Mouse (Mus musculus) gastrocnemius, postnatal 14 days (tissue): ENCODE results near the gene Rps15. TPM values are rescaled to one million over a fixed set of nuclear protein-coding genes. Genes with fewer than 3 reads are reported as not detected.
"Not testable (repeated sequence)": the region's sequence is repeated elsewhere in the genome, so short reads cannot be mapped to it uniquely, and the experiment has no call there.

Experiments used
- DNase-seq: peaks from one replicate; pipeline ENCODE4 v3.0.0; 2021; ENCODE audit warnings: mixed read lengths
- intact Hi-C: fragments of 180-260 bp; cut with DNase I; formaldehyde crosslinking; loops from one replicate; pipeline ENCODE4 v1.15.1; 2025; ENCODE audit warnings: low total_unique reads
- long read RNA-seq, 2 experiments: library from polyadenylated mRNA; stranded (forward); transcript quantifications; one replicate each; pipeline ENCODE4 v2.0.0; 2021
- total RNA-seq, 2 experiments: library from RNA; stranded (reverse); gene quantifications; 2 replicates each; pipeline ENCODE4 v1.2.3; 2021

The Rps15 gene
- total RNA-seq: 100 to 1,000 TPM; 741 to 829 TPM
- long read RNA-seq, experiment 1, transcript Rps15-202 (4 exons, 500 nt): major isoform, 114 of 146 reads
- long read RNA-seq, experiment 1, transcript Rps15-201 (3 exons, 572 nt): minor isoform, 7 of 146 reads
- long read RNA-seq, experiment 1, partial matches to known transcripts: 24 of 146 reads
- long read RNA-seq, experiment 1, other reads (novel, unspliced or antisense): 1 of 146 reads
- long read RNA-seq, experiment 2, transcript Rps15-202 (4 exons, 500 nt): major isoform, 127 of 158 reads
- long read RNA-seq, experiment 2, partial matches to known transcripts: 23 of 158 reads
- long read RNA-seq, experiment 2, other reads (novel, unspliced or antisense): 5 of 158 reads

DNA sequence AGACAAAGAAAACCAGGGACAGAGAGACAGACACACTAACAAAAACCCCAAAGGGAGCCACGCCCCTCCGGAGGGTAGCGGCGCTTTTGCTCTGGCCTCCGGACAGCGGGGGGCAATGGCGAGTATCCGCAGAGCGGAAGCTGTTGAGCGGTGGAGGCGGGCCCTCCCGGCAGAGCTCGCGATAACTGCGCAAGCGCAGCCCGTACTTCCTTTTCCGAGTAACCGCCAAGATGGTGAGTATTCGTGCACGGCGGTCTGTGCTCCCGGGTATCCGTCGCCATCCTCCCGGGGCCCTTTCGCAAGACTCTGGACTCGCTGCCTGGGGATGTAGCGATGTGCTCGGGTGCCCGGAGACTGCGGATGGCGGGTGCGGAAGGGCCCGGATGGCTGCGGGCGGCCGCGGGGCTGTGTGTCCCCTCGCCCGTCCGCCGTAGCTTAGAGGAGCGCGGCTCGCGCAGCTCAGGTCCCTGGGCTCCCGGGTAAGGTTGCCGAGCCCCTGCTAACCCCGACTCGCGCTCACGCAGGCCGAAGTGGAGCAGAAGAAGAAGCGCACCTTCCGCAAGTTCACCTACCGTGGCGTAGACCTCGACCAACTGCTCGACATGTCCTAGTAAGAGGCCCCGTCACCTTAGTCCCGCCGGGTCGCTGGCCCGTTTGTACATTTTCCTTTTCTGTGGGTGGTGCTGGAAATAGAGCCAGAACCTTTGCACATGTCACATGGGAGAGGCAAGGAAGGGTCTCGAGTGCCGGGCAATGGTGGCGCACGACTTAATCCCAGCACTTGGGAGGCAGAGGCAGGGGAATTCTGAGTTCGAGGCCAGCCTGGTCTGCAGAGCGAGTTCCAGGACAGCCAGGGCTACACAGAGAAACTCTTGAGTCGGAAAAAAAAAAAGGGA lies at the start of gene Rps15:
Rps15 (plus strand) TSS at position 203 of the 896 bp plus-strand sequence.
- peak; percentile 97 for DNase-seq
- intact Hi-C loops: no loop called here

DNA sequence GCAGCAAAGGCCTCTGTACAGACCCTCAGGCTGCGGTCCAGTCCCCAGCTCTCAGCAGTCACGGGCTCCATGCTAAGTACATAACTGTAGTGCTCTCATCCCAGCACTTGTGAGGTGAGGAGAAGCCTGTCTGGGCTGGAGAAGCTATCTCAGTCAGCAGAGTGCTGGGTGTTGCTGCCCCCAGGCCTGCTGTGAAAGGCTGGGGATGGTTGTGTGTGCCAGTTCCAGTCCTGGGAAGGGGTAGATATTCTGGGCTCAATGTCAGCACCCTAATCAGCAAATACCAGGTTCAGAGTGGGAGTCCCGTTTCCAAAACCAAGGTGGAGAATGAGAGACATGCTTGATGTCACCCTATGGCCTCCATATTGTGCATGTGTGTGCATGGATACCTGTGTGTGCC lies 49.6 kb upstream of the Rps15 start:
- intact Hi-C loops: no loop called here
- DNase-seq: no peak

DNA sequence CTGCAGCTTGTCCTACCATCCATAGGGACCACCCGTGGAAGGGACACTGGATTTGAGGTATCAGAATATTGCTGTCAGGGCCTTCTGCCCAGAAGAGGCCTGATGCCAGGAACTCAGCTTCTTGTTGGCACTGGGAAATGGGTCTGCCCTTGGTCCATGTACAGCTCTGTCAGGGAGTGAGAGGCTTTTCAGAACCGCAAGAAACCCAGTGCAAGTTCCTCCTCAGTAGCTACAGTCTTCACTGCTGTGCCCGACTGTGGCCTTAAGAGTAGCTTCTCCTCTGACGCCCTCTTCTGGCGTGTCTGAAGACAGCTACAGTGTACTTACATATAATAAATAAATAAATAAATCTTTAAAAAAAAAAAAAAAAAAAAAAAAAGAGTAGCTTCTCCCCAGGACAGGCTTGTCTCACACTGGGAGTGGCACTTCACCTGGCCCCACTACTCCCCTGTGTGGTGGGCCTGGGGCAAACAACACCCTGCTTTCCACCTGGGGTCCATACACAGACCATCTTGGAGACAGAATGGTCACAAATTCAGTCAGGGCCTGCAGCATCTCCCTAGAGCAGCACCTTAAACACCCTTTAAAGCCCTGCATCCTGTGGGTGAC lies 47.4 kb upstream of the Rps15 start:
- intact Hi-C loops: loop anchor here (2.0 kb wide), 2 partner anchors 42 to 68 kb away; no protein-coding TSS in a partner anchor
- no peak for DNase-seq

DNA sequence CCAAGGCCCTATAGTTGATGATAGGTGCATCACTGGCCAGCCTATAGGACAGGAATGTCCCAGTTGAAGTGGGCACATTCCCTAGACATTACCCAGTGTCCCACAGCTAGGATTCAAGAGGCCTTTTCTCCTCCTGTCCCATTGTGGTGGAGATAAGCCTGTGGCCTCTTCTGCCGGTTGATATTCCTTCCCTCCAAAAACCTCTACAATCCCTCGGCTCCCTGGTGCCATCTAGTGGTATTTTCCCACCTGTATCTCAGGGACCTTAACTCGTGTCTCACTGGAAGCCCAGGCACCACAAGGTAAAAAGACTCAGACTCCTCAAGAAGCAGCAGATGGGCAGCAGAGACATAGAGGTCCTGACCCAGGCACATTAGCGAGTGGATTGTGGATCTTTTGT lies 46.7 kb upstream of the Rps15 start:
- DNase-seq: peak; percentile 74
- intact Hi-C loops: loop anchor here (2.0 kb wide), 2 partner anchors 43 to 69 kb away; no protein-coding TSS in a partner anchor

DNA sequence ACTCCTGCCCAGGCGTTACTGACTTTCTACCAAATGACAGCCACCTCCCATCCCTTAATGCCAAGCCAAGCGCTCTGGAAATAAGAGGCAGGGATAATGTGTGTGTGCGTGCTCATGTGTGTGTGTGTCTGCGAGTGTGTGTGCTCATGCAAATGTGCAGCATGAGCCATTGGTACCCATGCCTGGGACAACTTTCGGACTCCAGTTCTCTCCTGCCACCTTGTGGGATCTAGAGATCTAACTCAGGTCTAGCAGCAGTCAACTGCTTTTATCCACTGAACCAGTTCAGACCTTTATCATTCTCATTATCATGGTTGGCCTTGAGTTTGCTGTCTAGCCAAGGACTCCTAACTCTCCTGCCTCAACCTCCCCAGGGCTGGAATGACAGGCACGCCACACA lies 44.4 kb upstream of the Rps15 start:
- intact Hi-C loops: no loop called here

DNA sequence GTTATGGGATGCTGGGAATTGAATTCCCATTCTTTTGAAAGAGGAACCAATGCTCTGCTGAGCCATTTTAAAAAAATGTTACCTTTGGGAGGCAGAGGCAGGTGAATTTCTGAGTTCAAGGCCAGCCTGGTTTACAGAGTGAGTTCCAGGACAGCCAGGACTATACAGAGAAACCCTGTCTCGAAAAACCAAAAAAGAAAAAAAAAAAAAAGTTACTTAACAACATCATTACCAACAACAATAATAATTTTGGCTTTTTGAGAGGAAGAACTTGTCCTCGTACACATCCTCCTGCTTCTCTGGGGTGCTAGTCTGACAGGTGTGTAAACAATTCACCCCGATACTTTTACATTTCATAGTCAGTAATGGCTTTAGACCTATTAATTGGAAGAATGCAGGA lies 43.8 kb upstream of the Rps15 start:
- DNase-seq, intact Hi-C loops: not testable (repeated sequence)

More for the DNA sequence above, 44.4 kb upstream of the Rps15 start:
- no peak for DNase-seq

DNA sequence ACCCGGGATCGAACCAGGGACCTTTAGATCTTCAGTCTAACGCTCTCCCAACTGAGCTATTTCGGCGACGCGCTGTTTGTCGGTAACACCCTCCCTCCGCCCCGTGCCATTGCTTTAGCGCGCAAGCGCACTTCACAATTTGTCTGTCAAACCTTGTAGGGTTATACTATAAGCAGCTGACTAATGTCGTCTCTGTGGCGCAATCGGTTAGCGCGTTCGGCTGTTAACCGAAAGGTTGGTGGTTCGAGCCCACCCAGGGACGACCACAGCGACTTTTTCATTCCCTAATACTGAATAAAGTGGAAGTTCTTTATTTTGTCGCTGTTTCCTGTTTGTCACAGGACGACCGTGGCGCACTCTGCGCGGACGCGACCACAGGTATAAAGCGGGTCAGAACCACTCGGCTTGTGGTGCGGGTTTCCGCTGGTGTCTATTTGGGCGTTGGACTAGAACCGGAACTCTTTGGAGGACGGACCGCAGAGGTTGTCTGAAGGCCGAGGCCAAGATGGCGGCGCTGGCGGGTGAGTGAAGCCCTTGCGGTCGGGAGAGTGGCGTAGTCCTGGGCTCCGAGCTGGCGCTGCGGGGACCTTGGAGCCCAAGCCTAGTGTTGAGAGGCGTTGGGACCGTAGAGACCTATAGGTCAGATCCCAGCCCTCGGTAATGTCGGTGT lies 43.1 kb upstream of the Rps15 start, which contains the start of gene Ndufs7:
Ndufs7 (plus strand) TSS at position 151 of the 670 bp plus-strand sequence.
- peak; percentile 89 for DNase-seq
- intact Hi-C loops: no loop called here

DNA sequence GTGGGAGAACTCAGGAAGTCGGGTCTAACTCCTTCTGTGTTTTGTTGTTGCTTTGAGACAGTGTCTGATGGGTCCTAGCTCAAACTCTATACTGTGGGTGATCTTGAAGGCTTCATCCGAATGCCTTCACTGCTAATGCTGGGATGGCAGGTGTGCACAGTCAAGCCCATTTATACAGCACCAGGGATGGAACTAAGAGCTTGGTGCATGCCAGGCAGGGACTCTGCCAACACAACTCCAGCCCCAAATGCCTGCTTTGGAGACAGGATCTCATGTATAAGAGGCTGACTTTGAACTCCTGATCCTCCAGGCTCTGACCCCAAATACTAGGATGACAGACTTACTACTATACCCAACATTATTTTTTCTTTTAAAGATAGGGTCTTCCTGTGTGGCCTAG lies 42.2 kb upstream of the Rps15 start:
- intact Hi-C loops: no loop called here
- DNase-seq: no peak

DNA sequence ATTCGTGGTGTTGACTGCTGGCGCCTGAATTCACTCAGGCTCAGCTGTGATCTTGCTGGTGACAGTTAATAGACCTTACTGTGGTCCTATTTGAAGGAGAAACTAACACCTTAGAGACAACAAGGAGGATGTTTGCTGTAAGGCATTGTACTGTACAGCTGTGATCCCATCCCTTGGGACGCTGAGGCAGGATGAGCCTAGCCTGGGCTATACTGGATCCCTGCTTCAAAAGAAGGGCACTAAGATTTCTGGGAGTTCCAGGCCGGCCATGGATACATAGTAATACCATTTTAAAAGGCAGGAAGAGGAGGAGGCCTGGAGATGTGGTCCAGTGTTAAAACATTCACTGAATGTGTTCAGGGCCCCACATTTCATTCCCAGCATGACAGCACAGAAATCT lies 41.7 kb upstream of the Rps15 start:
- no peak for DNase-seq
- intact Hi-C loops: no loop called here

DNA sequence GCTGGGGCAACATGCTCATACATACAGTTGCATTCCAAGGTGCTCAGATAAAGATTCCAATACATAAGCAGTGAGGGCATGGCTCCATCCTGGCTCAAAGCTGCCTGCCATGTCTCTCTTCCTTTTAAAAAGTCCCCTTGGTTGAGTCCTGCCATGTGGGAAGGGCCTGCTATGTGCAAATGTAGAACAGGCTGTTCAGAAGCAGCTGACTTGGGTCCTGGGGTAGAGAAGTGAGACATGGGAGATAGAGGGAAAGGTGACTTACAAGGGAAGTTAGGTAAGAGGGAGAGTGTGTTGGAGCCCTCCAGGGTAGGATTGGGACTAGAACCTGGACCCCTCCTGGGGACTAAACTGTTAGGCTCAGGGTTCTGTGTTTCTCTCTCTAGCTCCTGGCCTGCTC lies 40.2 kb upstream of the Rps15 start:
- intact Hi-C loops: no loop called here
- DNase-seq: no peak

DNA sequence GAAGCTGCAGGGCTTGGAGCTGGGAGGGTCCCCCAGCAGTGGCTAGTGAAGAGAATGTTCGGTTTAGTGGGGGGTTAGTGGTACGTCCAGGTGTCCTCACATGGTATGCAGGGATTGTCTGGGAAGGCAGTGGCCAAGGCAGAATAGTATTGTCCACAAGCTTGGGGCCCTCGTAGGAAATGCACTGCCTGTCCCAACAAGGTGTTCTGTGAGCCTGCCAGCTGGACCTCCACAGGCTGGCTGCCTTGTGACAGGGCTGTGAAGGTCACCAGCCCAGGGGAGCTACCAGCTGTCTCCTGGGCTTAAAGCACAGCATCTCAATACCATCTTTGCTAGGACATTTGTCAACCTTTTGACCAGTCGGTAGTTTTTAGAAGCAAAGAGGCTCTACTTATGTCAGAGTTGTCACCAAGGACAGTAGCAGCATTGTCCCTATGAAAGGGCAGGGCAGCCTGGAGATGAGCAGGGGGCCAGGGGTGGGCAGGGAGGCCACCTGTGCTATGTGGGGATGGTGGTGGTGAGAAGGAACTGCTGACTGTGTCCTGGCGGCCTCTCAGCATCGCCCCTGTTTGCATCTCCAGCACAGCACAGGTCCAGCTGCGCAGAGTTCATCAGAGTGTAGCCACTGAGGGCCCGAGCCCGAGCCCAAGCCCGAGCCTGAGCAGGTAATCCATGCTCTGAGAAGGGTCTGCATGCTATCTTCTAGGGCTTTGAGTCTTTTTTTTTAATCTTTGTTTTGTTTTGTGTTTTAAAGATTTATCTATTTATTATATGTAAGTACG lies 39.6 kb upstream of the Rps15 start:
- DNase-seq: no peak
- intact Hi-C loops: no loop called here

DNA sequence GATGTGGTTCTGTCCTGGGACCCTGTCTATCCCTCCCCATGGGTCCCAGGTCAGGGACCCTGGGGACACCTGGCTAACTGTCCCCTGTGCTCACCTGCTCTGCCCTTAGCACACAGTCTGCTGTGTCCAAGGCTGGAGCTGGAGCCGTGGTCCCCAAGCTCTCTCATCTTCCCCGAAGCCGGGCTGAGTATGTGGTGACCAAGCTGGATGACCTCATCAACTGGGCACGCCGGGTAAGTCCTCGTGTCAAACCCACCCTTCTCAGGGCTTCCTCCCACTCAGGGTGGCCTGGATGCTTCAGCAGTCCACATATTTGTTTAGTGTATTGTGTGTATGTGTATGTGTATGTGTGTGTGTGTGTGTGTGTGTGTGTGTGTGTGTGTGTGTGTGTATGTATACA lies 38.7 kb upstream of the Rps15 start:
- intact Hi-C loops: no loop called here
- DNase-seq: no peak

DNA sequence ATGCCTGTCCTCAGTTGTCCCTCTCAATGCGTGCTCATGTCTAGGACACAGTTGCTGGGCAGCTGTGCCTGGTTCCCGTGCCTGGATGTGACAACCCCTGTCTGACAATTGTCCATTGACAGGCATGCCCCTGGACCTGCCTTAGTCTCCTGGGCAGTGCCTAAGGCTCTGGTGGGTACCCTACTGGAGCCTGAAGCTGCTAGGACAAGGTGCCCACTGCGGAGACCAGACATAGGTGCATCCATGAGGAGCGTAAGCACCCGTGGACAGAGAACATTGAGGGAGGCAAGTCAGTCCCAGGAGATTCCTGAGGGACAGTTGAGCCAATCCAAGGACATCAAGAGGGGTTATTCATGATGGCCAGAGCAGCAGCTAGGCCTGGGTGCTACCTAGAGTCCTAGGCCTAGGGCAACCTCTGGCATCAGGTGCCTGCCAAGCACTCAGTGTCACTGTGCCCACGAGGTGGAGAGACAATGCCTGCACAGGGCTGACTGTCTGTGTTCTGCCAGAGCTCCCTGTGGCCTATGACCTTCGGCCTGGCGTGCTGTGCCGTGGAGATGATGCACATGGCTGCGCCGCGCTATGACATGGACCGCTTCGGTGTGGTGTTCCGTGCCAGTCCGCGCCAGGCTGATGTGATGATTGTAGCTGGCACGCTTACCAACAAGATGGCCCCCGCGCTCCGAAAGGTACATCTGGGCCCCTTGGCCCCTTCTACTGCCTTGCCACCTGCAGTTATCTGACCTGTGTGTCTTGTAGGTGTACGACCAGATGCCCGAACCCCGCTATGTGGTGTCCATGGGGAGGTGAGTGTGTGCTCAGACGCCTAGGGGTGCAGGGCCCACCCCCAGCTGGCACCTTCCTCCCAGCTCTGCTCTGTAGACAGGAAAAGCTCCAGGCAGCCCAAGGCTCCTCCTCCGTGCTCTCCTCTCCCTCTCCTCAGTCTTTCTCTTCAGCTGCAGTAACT lies 37.6 kb upstream of the Rps15 start:
- no peak for DNase-seq
- intact Hi-C loops: no loop called here

DNA sequence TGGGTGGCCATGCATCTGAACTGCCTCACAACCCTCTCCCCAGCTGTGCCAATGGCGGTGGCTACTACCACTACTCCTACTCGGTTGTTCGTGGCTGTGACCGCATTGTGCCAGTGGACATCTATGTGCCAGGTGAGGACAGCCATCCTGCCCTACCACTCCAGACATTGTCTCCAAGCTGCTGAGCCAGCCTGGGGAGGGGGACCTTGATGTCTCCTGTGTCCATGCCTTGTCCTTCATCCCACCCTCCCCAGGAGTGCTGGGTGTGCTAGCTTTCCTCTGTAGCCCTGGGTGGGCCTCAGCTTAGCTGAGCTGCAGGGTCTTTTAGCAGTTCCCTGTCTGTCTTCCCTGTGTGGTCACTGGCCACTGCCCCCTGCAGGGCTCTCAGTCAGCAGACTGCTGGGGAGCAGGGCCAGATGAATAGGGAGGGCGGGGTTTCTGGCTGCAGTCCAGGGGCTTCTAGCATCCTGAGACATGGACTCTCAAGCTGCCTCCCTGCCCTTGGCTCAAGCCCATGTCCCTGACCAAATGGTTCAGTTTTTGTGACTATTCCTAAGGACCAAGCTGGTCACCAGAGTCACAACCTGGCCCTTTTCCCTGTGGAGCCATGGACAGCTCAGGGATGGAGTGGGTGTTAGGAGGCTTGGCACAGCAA lies 36.2 kb upstream of the Rps15 start:
- peak; percentile 54 for DNase-seq
- intact Hi-C loops: no loop called here

DNA sequence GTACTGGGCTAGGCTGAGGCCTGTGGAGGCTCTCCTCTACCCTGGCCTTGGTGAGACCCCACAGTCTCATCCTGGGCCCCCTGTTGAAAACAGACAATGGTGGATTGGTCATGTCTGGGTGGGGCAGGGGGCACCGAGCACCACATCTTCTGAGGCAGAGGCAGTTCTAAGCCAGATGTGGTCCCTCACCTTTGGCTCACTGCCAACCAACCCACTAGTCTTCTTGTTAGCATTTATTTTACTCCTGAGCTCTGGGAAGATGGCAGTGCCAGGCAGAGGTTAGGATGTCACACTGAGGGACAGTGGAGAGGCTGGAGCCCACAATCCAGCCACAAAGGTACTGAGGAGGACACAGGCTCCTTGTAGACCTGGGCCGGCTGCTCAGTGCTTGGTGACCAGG lies 34.3 kb upstream of the Rps15 start:
- intact Hi-C loops: no loop called here
- no peak for DNase-seq

DNA sequence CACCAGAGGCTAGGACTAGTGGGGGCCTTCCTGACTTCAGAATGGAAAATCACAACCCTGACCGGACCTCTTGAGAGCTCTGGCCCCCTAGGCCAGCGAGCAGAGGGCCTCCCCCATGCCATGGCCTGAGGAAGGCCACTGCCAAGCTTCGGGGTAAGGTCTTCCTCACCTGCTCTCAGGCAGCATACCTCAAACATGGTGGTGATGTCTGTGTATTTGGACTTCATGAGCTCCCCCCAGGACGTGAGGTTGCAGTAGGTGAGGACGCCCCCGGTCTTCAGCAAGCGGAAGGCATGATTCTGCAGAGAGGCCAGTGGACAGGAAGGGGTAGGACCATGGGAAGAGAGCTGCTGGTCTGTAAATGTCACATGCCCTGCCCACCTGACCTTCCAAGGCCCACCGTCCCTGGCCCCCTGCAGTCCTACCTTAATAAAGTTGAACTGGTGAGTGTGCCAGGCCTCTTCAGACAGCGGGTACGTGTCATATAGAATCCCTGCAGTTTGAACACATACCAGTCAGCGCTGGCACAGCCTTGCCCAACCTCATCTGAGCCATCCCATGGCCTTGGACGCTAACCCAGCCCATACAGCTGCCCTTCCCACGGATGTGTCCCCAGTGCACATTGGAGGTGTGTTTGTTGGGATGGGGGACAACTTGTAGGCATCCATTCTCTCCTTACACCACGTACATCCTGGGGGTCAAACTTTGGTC lies 33.3 kb upstream of the Rps15 start:
- intact Hi-C loops: no loop called here
- DNase-seq: no peak

DNA sequence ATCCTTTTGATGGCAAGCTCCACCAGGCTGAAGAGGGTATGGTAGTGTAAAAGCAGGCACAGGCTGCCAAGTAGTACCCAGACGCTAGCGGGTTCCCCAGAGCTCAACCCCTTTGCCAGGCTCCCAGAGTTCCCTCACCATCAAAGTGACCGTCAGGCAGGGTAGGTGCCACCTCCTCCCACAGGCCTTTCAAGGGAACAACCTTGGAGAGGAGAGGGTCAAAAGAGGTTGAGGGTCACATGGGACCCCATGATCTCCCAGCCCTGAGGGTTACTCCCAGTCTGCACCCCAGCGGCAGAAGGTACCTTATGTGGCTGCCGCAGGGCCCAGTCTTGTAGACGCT lies 32.8 kb upstream of the Rps15 start:
- intact Hi-C loops: no loop called here
- DNase-seq: no peak
